Mouse (Mus musculus) R1 (cell line): ENCODE results near the gene Gh.

Experiments used
- DNase-seq: peaks from one replicate; pipeline ENCODE4 v3.0.0-alpha.2; 2018; ENCODE audit warnings: low read depth, low spot score

The Gh gene

GRCm38 (mm10) chr11:106269060-106269431, 32.6 kb downstream of the Gh start:
- no peak for DNase-seq

- DNase-seq: no peak
Observed at GRCm38 (mm10) chr11:106268326-106269059, 33.2 kb downstream of the Gh start.

- DNase-seq: no peak
Observed at GRCm38 (mm10) chr11:106267871-106268270, 33.8 kb downstream of the Gh start.

- DNase-seq: no peak
Observed at GRCm38 (mm10) chr11:106267311-106267852, 34.3 kb downstream of the Gh start.

GRCm38 (mm10) chr11:106266431-106266830, 35.2 kb downstream of the Gh start:
- DNase-seq: no peak

GRCm38 (mm10) chr11:106265570-106265969, 36.1 kb downstream of the Gh start:
- no peak for DNase-seq

- no peak for DNase-seq
Observed at GRCm38 (mm10) chr11:106264988-106265387, 36.7 kb downstream of the Gh start.

GRCm38 (mm10) chr11:106263963-106264362, 37.7 kb downstream of the Gh start:
- no peak for DNase-seq

GRCm38 (mm10) chr11:106260826-106261450, 40.7 kb downstream of the Gh start:
- no peak for DNase-seq

- DNase-seq: no peak
Observed at GRCm38 (mm10) chr11:106256775-106257174, 44.9 kb downstream of the Gh start.

- DNase-seq: peak; percentile 96
Observed at GRCm38 (mm10) chr11:106255685-106256451, 45.8 kb downstream of the Gh start, which contains the start of the genes Ftsj3 and Psmc5. Gene Ftsj3, minus strand, starts transcription at chr11:106256079. Gene Psmc5, plus strand, starts transcription at chr11:106256154.

GRCm38 (mm10) chr11:106255174-106255573, 46.5 kb downstream of the Gh start:
- DNase-seq: no peak

- DNase-seq: no peak
Observed at GRCm38 (mm10) chr11:106254767-106255166, 46.9 kb downstream of the Gh start.
